Mouse (Mus musculus): Measurements from ENCODE around the gene Uvrag.

Uvrag gene

GRCm38 (mm10) chr7:99025265-99025664 lies 115.7 kb downstream of the Uvrag start:
- DNase-seq (ENCODE audit: low read depth, low spot score) = no peak

DNA sequence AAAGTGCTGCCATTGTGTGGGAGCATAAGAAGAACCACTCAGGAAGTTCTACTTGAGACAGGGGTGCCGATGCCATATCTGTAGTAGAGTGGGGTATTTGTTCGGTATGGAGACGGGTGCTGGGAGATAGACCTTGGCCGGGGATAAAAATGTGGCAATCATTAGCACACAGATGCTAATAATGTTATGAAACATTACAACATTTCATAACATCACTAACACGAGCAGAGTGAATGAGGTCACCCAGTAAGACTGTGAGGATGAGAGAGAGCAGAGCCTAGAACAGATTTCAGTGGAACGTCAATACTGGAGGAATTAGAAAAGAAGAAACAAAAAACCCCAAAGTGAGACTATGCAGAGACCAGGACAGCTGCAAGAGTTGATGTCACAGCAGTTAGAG lies 116.2 kb downstream of the Uvrag start:
- no peak for DNase-seq (ENCODE audit: low read depth, low spot score)

DNA sequence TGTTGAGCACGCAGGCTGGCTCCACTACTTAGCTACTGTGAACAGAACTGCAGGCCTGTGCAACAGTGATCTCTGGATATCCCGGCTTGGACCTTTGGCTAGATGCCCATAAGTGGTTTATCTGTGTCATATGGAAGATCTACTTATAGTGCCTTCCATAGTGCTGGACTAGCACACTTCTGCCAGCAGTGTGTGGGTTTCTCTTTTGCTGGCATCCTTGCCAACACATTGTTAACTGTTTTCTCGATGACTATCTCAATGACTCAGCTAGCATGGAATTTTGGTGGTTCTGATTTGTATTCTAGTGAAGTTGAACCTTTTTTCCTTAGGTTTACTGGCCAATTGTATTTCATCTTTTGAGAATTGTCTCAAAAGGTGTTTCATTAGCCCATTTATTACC lies 117.0 kb downstream of the Uvrag start:
- DNase-seq (ENCODE audit: low read depth, low spot score) = no peak

DNA sequence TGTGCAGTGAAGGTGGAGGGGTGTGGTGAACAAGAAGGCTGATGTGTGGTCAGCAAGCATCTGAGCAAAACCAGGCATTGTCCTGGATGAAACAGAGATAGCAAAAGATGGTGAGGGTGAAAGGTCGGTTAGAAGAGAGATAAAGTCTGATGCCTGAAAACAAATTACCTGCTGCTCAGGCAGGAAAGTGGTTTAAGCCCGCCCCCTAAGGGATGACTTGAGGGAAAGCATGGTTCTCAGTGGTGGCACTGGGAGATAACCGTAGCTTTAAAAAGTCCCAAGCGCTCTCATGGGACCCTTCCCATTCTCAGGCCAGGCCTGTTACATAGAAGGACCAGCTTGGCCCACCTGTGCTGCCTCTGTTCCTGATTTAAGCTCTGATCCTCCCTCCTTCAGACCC lies 119.7 kb downstream of the Uvrag start:
- DNase-seq (ENCODE audit: low read depth, low spot score) = no peak

DNA sequence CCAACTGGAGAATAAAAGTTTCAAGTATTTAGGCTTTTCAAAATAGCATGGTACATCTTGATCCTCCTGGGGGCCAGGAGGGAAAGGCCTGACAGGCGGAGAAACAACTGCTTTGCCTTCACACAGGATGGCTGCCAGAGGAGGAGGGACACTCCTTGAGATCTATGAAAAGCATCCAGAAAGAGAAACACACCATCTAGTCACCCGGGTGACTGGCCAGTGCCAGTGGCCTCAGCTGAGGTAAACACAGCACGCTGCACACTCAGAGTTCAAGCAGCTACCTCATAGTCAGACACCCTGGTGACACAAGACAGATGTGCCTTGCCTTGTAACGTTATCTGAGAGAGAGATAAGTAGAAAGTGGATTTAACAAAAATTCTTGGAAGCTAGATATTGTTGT lies 120.6 kb downstream of the Uvrag start:
- no peak for DNase-seq (ENCODE audit: low read depth, low spot score)

DNA sequence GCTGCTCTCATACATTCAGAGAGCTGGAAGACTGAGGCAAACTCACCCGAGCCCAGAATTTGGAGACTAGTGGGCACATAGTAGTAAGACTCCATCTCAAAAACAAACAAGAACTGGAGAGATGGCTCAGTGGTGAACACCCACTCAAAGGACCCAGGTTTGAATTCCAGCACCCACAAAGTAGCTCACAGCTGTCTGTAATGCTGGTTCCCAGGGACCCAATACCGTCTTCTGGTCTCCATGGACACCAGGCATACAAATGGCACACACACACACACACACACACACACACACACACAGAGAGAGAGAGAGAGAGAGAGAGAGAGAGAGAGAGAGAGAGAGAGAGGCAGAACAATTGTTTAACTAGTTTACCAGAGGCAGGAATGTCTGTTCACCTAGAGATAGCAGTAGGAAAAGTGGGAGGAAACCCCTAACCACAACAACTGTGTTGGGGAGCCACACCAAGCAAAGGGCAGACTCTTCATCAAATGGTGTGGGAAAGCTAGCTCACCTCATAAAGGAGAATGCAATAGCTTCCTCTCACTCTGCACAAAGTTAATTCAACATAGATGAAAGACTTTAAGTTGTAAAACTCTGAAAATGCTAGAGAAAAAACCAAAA lies 123.6 kb downstream of the Uvrag start:
- DNase-seq (ENCODE audit: low read depth, low spot score) = no peak

DNA sequence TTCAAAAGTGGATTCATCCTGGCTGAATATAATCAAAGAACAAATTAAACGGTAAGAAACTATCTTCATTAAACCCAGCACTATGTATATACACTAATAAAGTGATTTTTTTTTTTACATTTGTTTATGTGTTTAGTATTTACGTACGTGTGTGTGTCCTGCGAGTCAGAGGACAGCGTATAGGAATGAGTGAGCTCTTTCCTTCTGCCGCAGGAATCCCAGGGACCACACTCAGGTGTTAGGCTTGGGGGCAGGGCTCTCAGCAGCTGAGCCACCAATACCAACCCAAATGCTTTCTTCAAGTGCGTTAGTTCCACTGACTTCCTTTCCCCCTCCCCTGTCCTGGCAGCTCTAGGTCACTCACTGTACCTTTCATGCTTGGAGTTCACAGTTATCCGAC lies 125.0 kb downstream of the Uvrag start:
- DNase-seq (ENCODE audit: low read depth, low spot score) = no peak

DNA sequence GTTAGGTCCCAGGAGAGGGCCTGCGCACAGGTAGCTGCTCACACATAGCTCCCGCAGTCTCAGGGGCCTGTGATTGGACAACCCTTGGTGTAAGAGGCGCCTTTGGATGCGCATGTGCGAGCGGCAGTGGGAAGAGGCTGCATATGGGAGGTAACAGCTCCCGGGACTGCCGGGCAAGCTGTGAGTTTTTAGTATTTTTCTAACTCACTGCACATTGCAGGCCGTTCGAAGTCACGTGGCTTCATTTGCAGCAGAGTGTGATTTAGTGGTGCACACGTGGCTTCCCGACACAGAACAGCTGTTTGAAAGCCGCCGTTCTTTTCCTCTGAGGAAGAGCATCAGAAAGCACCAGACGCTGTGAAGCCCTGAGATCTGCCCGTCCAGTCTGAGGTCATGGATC lies 125.5 kb downstream of the Uvrag start:
- DNase-seq (ENCODE audit: low read depth, low spot score) = no peak

DNA sequence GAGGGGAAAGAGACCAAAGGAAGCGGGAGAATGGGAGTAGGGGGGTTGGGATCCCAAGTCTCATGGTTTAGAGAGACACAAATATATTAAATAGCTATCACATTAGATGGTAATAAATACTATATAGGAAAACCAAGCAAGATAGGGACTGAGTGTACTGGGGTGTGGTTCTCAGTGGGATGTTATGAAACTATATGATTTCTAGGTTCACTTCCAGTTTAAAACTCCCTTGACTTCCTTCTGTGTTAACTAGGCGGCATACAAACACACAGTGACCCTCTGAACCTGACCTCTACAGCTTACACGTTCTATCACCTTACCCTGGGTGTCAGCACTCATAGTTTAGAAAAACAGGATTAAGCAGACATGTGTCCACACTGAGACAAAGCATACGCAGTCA lies 126.3 kb downstream of the Uvrag start:
- no peak for DNase-seq (ENCODE audit: low read depth, low spot score)

- no peak for DNase-seq (ENCODE audit: low read depth, low spot score)
These were observed 133.2 kb downstream of the Uvrag start for GRCm38 (mm10) chr7:99007506-99008354.

GRCm38 (mm10) chr7:99003231-99003630 lies 137.7 kb downstream of the Uvrag start:
- DNase-seq (ENCODE audit: low read depth, low spot score) = peak; percentile 68

- no peak for DNase-seq (ENCODE audit: low read depth, low spot score)
These were observed 142.2 kb downstream of the Uvrag start for GRCm38 (mm10) chr7:98998722-98999121.

- DNase-seq (ENCODE audit: low read depth, low spot score) = no peak
These were observed 143.2 kb downstream of the Uvrag start for GRCm38 (mm10) chr7:98997760-98998159.

DNA sequence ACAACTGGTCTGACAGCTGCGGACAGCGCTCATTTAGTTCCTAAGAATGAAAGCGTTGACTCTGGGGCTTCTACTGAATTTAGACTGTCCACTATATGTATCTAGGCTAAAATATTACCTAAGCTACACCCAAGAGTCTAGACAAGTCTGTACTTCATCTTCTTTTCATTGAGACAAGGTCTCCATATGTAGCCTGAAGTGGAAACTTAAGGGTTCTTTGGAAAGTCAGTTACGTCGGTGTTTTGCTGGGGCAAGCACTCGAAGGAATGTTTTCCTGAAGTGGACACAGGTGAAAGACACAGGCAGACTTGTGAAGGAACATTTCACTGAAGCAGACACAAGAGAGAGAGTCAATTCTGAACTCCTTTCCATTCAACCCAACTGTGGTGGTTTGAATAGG lies 144.2 kb downstream of the Uvrag start:
- DNase-seq (ENCODE audit: low read depth, low spot score) = no peak

- DNase-seq (ENCODE audit: low read depth, low spot score) = peak; percentile 59
These were observed 145.7 kb downstream of the Uvrag start for GRCm38 (mm10) chr7:98995126-98995727.

GRCm38 (mm10) chr7:98994137-98994536 lies 146.8 kb downstream of the Uvrag start:
- no peak for DNase-seq (ENCODE audit: low read depth, low spot score)

- DNase-seq (ENCODE audit: low read depth, low spot score) = peak; percentile 64
These were observed 147.5 kb downstream of the Uvrag start for GRCm38 (mm10) chr7:98993395-98993794.

DNA sequence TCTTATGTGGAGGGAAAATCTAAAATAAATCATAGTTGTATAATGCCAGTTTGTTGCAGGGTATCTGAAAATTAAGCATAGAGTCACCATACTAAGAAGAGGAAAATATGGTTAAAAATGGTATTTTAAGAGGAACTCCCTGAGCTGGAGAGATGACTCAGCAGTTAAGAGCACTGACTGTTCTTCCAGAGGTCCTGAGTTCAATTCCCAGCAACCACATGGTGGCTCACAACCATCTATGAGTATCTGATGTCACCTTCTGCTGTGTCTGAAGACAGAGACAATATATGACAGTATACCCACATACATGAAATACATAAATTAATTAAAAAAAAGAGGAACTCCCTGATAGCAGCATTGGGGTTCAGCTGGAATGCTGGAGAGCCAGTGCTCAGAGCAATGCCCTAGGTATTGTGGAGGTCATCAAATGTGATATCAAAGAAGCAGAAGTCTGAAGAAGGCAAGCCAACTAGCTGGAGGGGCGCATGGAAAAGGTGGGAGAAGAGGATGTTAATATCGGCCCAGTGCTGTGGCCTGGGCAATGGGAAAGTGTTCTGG lies 149.7 kb downstream of the Uvrag start:
- DNase-seq (ENCODE audit: low read depth, low spot score) = no peak

- DNase-seq (ENCODE audit: low read depth, low spot score) = no peak
These were observed 150.4 kb downstream of the Uvrag start for GRCm38 (mm10) chr7:98990510-98990909.

- DNase-seq (ENCODE audit: low read depth, low spot score) = no peak
These were observed 153.9 kb downstream of the Uvrag start for GRCm38 (mm10) chr7:98986962-98987441.

DNA sequence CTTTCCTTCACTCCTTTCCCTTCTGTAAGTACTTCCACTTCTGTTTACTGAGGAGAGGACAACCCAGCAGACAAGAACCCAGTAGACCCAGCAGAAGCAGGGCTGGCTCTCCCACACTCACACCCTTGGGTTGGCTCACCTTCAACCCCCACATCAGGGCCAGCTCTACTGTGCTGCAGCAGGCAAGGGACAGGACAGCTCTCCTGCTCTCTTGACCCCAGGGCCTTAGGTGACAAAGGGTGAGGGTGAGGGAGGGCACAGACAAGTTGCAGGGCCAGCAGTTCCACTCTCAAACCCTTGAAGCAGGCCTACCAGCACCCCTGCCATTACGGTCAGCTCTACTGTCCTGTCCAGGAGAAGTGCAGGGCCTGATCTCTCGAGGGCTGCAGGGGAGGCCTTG lies 155.0 kb downstream of the Uvrag start:
- no peak for DNase-seq (ENCODE audit: low read depth, low spot score)

DNA sequence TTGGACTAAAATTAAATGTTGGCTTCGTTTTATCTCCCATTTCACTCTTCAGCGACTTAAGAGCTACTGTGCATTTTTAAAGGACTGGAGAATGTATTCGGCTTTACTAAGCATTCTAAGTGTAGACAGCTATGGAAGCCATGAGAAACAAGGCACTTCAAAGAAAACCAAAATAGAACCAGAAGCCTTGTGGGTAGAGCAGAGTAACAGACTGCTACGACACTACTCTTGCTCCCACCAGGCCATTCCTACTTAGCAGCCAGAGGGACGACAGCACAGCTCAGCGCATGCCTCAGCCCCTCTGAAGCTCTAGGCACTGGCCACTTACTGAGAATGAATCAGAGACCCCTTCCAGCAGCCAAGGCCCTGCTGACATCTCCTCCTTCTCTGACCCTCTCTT lies 155.5 kb downstream of the Uvrag start:
- DNase-seq (ENCODE audit: low read depth, low spot score) = no peak

Data from CD4-positive, CD25-positive, alpha-beta regulatory T cell, adult 2 months (primary cell).